Mouse (Mus musculus) intestine, embryonic 15.5 days (tissue): ENCODE data around the gene Wipi1. TPM values are rescaled to one million over a fixed set of nuclear protein-coding genes. Genes with fewer than 3 reads are reported as not detected.

Source experiments
- ATAC-seq: fragments of 200-750 bp; cut with Nextera tagmentation; 2 replicates; pipeline ENCODE4 v1.8.0; 2017; ENCODE audit warnings: moderate TSS enrichment, moderate library complexity
- H3K27ac ChIP-seq: fragments of 300-500 bp; sonication (generic); 2 replicates; pipeline ENCODE4 v1.5.1; 2015; ENCODE audit warnings: mild to moderate bottlenecking, inconsistent platforms
- H3K27me3 ChIP-seq: fragments of 300-500 bp; sonication (generic); replicated peaks from 2 replicates; pipeline ENCODE4 v1.6.1; 2015; ENCODE audit warnings: inconsistent platforms
- H3K36me3 ChIP-seq: fragments of 300-500 bp; sonication (generic); 2 replicates; pipeline ENCODE4 v1.6.1; 2015; ENCODE audit warnings: inconsistent platforms
- H3K4me1 ChIP-seq: fragments of 300-500 bp; sonication (generic); replicated peaks from 2 replicates; pipeline ENCODE4 v1.6.1; 2015; ENCODE audit warnings: inconsistent platforms
- H3K4me2 ChIP-seq: fragments of 300-500 bp; sonication (generic); replicated peaks from 2 replicates; pipeline ENCODE4 v1.6.1; 2015; ENCODE audit warnings: mild to moderate bottlenecking, inconsistent platforms
- H3K4me3 ChIP-seq: fragments of 300-500 bp; sonication (generic); replicated peaks from 2 replicates; pipeline ENCODE4 v1.5.1; 2015; ENCODE audit warnings: inconsistent platforms
- H3K9ac ChIP-seq: fragments of 300-500 bp; sonication (generic); 2 replicates; pipeline ENCODE4 v1.6.1; 2015; ENCODE audit warnings: inconsistent platforms
- H3K9me3 ChIP-seq: fragments of 300-500 bp; sonication (generic); 2 replicates; pipeline ENCODE4 v1.6.1; 2016; ENCODE audit warnings: inconsistent platforms
- WGBS: fragments of 180-500 bp; shearing (Covaris S2); methylation state at CpG from one replicate; pipeline ENCODE4 v1.1.7; 2015; 5-methylcytosine and 5-hydroxymethylcytosine counted together
- polyA plus RNA-seq: library from polyadenylated mRNA; unstranded; fragments of >200 nt; fragmentation: Nextera tagmentation; extraction: Ambion mirVana; gene quantifications from 2 replicates; pipeline ENCODE4 v1.2.1, GENCODE M21; 2015

Wipi1 gene
- polyA plus RNA-seq, 1 experiment from 2014 or later: 30.4 TPM

GRCm38 (mm10) chr11:109569007-109569618 is 42.7 kb downstream of the Wipi1 start:
- H3K4me3 ChIP-seq: no peak overlapping the region
- 72% methylated on average over 12 of the region's 12 CpGs for WGBS
- H3K27me3 ChIP-seq: no peaks in the 10 kb centered on the region
- no peaks in the 10 kb centered on the region for H3K36me3 ChIP-seq
- H3K27ac ChIP-seq: no peak overlapping the region
- ATAC-seq: no peak
- H3K9me3 ChIP-seq: no peaks in the 10 kb centered on the region
- no peaks in the 10 kb centered on the region for H3K4me1 ChIP-seq
- no peak overlapping the region for H3K4me2 ChIP-seq
- no peak overlapping the region for H3K9ac ChIP-seq

- Histone ChIP-seq H3K4me3 (no peak overlapping the region), H3K36me3 (no peaks in the 10 kb centered on the region), H3K9ac (no peak overlapping the region), H3K27ac (no peak overlapping the region), H3K4me1 (0 out of 2 replicates have a peak, but pooled peaks cover 4% of the 10 kb centered on the region), H3K4me2 (no peak overlapping the region), H3K27me3 (no peaks in the 10 kb centered on the region), H3K9me3 (no peaks in the 10 kb centered on the region)
- ATAC-seq: no peak
- WGBS: 82% methylated on average over 15 of the region's 15 CpGs
Observed at GRCm38 (mm10) chr11:109564466-109565214, 47.1 kb downstream of the Wipi1 start.

GRCm38 (mm10) chr11:109563708-109564107 is 48.1 kb downstream of the Wipi1 start:
- 0 out of 2 replicates have a peak, but pooled peaks cover 4% of the 10 kb centered on the region for H3K4me1 ChIP-seq
- no peak overlapping the region for H3K9ac ChIP-seq
- H3K27ac ChIP-seq: no peak overlapping the region
- WGBS: 66% methylated on average over 4 of the region's 4 CpGs
- H3K9me3 ChIP-seq: no peaks in the 10 kb centered on the region
- H3K4me2 ChIP-seq: no peak overlapping the region
- H3K4me3 ChIP-seq: no peak overlapping the region
- H3K27me3 ChIP-seq: no peaks in the 10 kb centered on the region
- H3K36me3 ChIP-seq: no peaks in the 10 kb centered on the region
- ATAC-seq: peak; percentile 74

- H3K4me3 ChIP-seq: no peak overlapping the region
- H3K9ac ChIP-seq: no peak overlapping the region
- no peaks in the 10 kb centered on the region for H3K36me3 ChIP-seq
- H3K4me2 ChIP-seq: no peak overlapping the region
- H3K27ac ChIP-seq: no peak overlapping the region
- WGBS: 61% methylated on average over 3 of the region's 3 CpGs
- H3K9me3 ChIP-seq: no peaks in the 10 kb centered on the region
- no peaks in the 10 kb centered on the region for H3K27me3 ChIP-seq
- H3K4me1 ChIP-seq: 0 out of 2 replicates have a peak, but pooled peaks cover 4% of the 10 kb centered on the region
- ATAC-seq: no peak
Observed at GRCm38 (mm10) chr11:109561445-109561844, 50.3 kb downstream of the Wipi1 start.

- Histone ChIP-seq H3K9ac (no peak overlapping the region), H3K27ac (no peak overlapping the region), H3K9me3 (no peaks in the 10 kb centered on the region), H3K4me1 (0 out of 2 replicates have a peak, but pooled peaks cover 4% of the 10 kb centered on the region), H3K27me3 (no peaks in the 10 kb centered on the region), H3K4me3 (no peak overlapping the region), H3K36me3 (no peaks in the 10 kb centered on the region), H3K4me2 (no peak overlapping the region)
- 23% methylated on average over 9 of the region's 9 CpGs for WGBS
- ATAC-seq: no peak
Observed at GRCm38 (mm10) chr11:109560793-109561257, 50.9 kb downstream of the Wipi1 start.

- no peak overlapping the region for H3K4me3 ChIP-seq
- H3K9me3 ChIP-seq: no peaks in the 10 kb centered on the region
- ATAC-seq: no peak
- no peaks in the 10 kb centered on the region for H3K27me3 ChIP-seq
- 78% methylated on average over 12 of the region's 12 CpGs for WGBS
- H3K27ac ChIP-seq: no peak overlapping the region
- H3K4me1 ChIP-seq: 0 out of 2 replicates have a peak, but pooled peaks cover 4% of the 10 kb centered on the region
- H3K36me3 ChIP-seq: no peaks in the 10 kb centered on the region
- no peak overlapping the region for H3K4me2 ChIP-seq
- no peak overlapping the region for H3K9ac ChIP-seq
Observed at GRCm38 (mm10) chr11:109559241-109559640, 52.5 kb downstream of the Wipi1 start.

- Histone ChIP-seq H3K9ac (no peak overlapping the region), H3K27me3 (no peaks in the 10 kb centered on the region), H3K9me3 (no peaks in the 10 kb centered on the region), H3K4me2 (no peak overlapping the region), H3K4me3 (no peak overlapping the region), H3K27ac (no peak overlapping the region), H3K4me1 (0 out of 2 replicates have a peak, but pooled peaks cover 7% of the 10 kb centered on the region), H3K36me3 (no peaks in the 10 kb centered on the region)
- 0 out of 2 replicates have a peak, but pooled peaks have one; percentile 17 for ATAC-seq
- WGBS: 69% methylated on average over 11 of the region's 11 CpGs
Observed at GRCm38 (mm10) chr11:109557419-109557818, 54.3 kb downstream of the Wipi1 start.

GRCm38 (mm10) chr11:109556130-109556529 is 55.6 kb downstream of the Wipi1 start:
- Histone ChIP-seq H3K9ac (no peak overlapping the region), H3K4me1 (0 out of 2 replicates have a peak, but pooled peaks cover 7% of the 10 kb centered on the region), H3K9me3 (no peaks in the 10 kb centered on the region), H3K4me2 (no peak overlapping the region), H3K27me3 (no peaks in the 10 kb centered on the region), H3K27ac (peak overlapping the region; percentile 44; the same call in 1 of the 2 replicates), H3K4me3 (no peak overlapping the region), H3K36me3 (no peaks in the 10 kb centered on the region)
- WGBS: 64% methylated on average over 6 of the region's 6 CpGs
- peak; percentile 94 for ATAC-seq

- Histone ChIP-seq H3K4me1 (0 out of 2 replicates have a peak, but pooled peaks cover 2% of the 10 kb centered on the region), H3K4me2 (no peak overlapping the region), H3K9ac (no peak overlapping the region; the same call in 1 of the 2 replicates), H3K9me3 (no peaks in the 10 kb centered on the region), H3K36me3 (no peaks in the 10 kb centered on the region), H3K27me3 (no peaks in the 10 kb centered on the region), H3K27ac (peak overlapping the region; percentile 60; the same call in 1 of the 2 replicates), H3K4me3 (no peak overlapping the region)
- WGBS: 39% methylated on average over 3 of the region's 3 CpGs
- ATAC-seq: peak; percentile 83
Observed at GRCm38 (mm10) chr11:109554443-109554842, 57.3 kb downstream of the Wipi1 start.

- Histone ChIP-seq H3K36me3 (no peaks in the 10 kb centered on the region), H3K4me1 (0 out of 2 replicates have a peak, but pooled peaks cover 2% of the 10 kb centered on the region), H3K9me3 (no peaks in the 10 kb centered on the region), H3K27me3 (no peaks in the 10 kb centered on the region), H3K9ac (no peak overlapping the region; the same call in 1 of the 2 replicates), H3K4me3 (no peak overlapping the region), H3K27ac (peak overlapping the region; percentile 60; the same call in 1 of the 2 replicates), H3K4me2 (no peak overlapping the region)
- WGBS: 69% methylated on average over 4 of the region's 4 CpGs
- ATAC-seq: no peak
Observed at GRCm38 (mm10) chr11:109553921-109554320, 57.8 kb downstream of the Wipi1 start.

- peak; percentile 71 for ATAC-seq
- no peak overlapping the region for H3K9ac ChIP-seq
- H3K27ac ChIP-seq: no peak overlapping the region
Observed at GRCm38 (mm10) chr11:109549599-109550290, 62.0 kb downstream of the Wipi1 start.

GRCm38 (mm10) chr11:109547652-109548051 is 64.1 kb downstream of the Wipi1 start:
- Histone ChIP-seq H3K4me2 (no peak overlapping the region), H3K4me3 (no peak overlapping the region), H3K27ac (no peak overlapping the region), H3K9me3 (no peaks in the 10 kb centered on the region), H3K36me3 (no peaks in the 10 kb centered on the region), H3K4me1 (peaks cover 5% of the 10 kb centered on the region; the same call in 1 of the 2 replicates), H3K27me3 (no peaks in the 10 kb centered on the region), H3K9ac (no peak overlapping the region)
- WGBS: 100% methylated on average over 1 of the region's 1 CpGs
- ATAC-seq: no peak

More at GRCm38 (mm10) chr11:109549599-109550290, 62.0 kb downstream of the Wipi1 start:
- 62% methylated on average over 5 of the region's 5 CpGs for WGBS
- Histone ChIP-seq H3K36me3 (no peaks in the 10 kb centered on the region), H3K4me1 (peaks cover 7% of the 10 kb centered on the region; the same call in 1 of the 2 replicates), H3K4me3 (no peak overlapping the region), H3K27me3 (no peaks in the 10 kb centered on the region), H3K9me3 (no peaks in the 10 kb centered on the region), H3K4me2 (no peak overlapping the region)
